Mouse (Mus musculus) adrenal gland, adult 8-10 months (tissue): ENCODE results near the gene Serpinf1. TPM values are rescaled to one million over a fixed set of nuclear protein-coding genes. Genes with fewer than 3 reads are reported as not detected.
A peak's percentile ranks its signal among the peaks of the same experiment; 100 is the strongest.

Source experiments
- DNase-seq: peaks from one replicate; pipeline ENCODE4 v3.0.0; 2022
- total RNA-seq, 4 experiments: library from RNA; stranded (reverse); gene quantifications; 2 replicates each; pipeline ENCODE4 v1.2.4; 2022

Gene Serpinf1
- total RNA-seq, 4 experiments from 2014 or later = 9.0 to 31.5 (median 14.5) TPM

DNA sequence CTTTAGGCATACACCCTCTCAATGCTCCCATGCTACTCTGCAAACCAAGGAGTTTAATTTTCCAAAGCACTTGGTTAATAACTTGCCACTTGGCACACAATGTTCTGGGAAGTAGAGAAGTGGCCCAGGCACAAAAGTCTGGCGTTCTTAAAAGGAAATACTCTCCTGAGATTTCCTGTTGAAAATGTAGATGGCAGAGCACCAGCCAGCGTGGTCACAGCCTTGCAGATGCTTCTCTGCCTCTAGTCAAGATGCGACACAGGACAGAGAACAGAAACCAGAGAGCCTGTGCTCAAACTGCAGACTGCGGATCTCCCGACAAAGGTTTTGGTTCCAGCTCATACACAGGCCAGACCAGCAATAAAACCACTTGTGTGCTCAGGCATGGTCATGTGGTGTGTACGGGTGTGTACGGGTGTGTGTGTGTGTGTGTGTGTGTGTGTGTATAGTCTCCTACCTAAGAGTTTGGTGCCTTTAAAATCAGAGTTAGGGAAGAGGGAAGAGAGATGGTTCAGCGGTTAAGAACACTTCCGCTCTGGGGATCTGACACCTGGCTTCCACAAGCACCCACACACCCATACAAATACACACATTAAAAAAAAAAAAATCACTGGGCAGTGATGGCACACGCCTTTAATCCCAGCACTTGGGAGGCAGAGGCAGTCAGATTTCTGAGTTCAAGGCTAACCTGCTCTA, 32.7 kb upstream of the Serpinf1 start:
- DNase-seq = no peak

DNA sequence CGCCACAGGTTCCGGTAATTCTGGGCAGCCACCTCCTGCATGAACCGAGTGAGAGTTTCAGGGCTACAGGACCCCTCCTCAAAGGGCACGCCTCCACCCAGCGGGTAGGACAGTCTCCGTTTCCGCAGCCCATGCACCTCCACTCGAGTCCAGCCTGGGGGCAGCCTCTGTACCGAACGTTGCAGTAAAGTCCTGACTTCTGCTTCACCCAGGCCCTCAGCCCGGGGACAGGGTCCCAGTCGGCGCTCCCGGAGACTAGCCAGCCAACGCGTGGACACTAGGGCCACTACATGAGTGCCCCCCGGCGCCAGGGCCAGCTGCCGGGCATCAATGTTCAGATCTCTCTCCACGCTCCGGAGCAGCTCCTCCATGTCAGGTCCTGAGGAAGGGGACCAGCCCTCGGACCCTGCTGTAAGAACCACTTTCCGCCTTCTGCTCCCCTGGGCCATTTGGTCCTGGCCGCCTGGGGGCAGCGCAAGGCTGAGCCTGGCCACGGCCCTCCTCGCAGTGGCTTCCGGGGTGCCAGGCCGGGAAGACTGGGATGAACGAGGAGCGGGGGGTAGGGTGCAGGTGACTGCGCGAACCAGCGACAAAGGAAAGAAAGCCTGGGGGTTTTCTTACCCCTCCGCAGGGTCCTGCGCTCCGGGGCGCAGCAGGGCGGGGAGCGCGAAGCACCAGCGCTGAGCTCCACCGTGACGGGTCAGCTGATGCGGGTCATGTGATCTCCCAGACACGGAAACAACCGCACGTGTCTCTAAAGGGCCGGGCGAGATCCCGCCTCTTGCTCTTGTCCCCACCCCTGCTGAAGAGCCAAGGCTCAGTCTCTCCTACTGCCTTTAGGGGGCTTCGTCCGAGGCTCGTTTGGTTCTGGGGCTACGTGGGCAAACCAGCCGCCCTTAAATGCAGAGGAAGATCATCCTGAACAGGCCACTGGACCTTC, 31.8 kb upstream of the Serpinf1 start, which contains the start of gene Wdr81:
Gene Wdr81, minus strand, starts transcription at position 727 of the 940 bp plus-strand sequence.
- peak; percentile 88 for DNase-seq

DNA sequence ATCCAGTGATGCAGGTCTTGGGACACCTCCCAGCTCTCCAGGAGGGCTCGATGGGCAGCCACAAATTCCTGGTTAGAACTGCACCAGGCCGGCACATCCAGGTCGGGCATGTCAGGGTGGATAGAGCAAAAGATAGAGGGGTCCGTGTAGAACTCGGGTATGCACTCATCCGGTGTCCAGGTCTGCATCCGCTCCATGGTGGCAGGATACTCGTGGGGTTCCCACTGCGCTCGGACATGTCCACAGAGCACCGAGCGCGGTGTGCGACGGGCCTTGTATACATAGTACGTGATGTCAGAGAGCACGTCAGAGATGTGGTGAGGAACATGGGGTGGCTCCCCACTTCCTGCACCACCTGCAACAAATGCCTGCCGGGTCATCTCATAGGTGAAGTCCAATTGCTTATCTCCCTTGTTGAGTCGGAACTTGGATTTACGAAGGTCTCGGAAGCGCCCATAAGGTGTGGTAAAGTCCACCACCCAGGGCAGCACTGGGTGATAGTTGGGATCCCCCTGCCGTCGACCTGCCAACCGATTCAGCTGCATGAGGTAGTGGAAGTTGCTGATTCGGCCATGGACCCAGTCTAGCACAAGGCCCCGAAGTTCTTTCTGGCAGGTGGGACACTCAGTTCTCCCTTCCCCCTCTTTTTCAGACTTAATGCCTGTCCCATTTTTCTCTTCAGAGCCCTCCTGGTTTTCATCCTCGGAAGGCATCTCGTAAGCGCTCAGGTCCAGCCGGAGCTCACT, 30.5 kb upstream of the Serpinf1 start:
- DNase-seq = no peak

DNA sequence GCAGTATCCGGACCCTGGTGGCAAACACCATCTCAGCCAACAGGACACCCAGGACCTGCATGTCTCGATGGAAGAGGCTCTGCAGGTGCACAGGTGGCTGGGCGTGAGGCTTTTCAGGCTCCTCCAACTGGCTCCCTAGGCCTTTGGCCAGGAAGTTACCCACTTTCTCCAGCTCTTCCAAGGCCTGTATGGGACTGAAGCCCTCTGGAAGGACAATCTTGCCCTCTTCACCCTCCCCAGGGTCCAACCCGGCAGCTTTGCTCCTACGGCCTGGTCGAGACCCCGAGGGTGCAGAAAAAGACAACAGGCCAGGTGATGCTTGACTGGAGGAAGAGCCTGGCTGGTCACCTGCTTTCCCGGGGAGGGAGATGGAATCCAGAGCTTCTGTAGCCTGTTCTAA, 29.6 kb upstream of the Serpinf1 start:
- DNase-seq = no peak

DNA sequence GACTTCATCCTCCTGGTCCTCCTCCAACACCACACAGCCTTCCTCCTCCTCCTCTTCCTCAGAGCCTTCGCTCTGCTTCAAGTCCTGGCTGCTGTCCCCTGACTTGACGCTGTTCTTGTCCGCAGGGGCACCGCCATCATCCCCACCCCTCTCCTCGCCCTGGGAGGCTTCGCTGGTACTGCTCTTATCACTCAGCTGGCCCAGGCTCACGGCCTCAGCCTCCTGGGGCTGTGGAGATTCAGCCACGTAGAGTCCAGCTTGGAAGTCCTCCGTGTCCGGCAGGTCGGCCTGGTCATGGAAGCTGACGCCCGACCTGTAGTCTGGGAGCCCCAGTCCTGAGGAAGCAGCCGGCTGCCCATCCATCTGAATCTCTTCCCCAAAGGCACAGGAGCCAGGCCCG, 28.4 kb upstream of the Serpinf1 start:
- DNase-seq = no peak

DNA sequence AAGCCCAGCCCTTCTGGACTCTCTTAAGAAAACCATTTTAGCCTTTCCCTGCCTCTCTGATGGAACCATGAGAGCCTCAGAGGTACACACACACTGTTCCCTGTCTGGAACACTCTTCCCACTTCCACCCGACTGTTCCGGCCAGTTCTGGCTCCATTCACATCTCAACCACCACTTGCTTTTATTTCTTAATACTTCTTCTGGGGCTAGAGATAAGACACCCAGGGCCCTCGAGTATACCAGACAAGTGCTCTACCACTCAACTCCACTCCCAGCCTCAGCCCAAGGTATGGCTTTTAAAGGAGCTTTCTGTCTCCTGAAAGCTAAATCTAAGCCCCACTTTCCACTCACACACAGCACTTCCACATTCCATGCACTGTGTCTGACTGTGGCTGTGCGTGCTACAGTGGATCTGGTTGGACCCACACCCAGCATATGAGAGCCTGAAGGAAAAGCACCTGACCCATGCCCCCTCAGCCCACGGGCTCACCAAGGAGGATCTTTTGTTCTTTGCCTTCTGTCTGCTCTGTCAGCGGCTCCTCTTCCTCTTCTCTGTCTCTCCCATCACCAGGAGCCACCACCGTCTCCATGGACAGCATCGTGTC, 27.9 kb upstream of the Serpinf1 start:
- DNase-seq = no peak

DNA sequence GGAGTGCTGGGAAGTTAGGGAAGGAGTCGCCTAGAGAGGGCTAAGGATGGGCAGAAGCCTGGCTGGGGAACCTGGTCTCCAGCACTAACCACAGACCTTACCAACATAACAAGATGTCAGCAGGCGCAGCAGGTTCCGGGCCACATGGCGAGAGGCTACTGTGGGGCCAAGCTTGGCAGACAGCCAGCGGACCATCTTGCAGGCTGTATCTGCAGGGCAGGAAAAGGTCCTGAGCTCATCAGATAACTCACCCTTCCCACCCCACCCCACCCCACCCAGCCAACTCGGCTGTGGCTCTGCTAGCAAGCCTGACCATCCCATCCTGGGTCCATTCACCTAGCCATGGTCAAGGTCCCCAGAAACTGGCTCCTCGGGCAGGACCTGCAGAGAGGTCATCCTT, 27.2 kb upstream of the Serpinf1 start:
- DNase-seq = no peak

DNA sequence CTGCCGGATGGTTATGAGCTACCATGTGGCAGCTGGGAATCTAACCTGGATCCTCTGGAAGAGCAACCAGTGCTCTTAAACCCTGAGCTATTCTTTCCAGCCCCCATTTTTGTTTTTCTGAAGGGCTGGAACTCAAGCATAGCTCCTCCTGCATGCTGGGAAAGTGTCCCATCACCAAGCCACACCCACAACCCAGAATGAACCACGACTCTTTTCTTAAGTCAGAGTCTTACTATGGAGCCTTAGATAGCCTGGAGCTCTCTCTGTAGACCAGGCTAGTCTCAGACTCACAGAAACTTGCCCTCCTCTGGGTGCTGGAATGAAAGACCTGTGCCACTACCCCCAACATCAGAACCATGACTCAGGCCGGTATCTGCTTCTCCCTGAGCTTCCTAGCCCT, 26.1 kb upstream of the Serpinf1 start:
- no peak for DNase-seq

DNA sequence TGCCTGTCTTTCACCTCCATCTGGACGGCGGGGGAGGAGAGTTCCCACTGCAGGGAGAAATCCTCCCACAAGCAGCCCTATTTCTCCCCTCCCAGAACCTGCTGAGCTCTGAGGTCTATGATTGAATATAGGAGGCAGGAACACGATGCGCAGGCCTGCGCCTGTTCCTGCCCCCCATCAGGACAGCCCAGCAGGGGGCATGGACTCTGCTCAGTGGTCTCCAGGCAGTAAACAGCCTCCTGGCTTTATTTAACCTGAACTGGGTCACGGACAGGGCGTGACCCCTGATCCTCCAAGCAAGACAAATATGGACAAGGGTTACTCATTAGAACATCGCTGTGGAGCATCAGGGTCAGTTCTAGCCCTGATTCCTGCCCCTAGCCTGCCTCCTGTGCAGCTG, 21.2 kb upstream of the Serpinf1 start:
- DNase-seq = no peak

DNA sequence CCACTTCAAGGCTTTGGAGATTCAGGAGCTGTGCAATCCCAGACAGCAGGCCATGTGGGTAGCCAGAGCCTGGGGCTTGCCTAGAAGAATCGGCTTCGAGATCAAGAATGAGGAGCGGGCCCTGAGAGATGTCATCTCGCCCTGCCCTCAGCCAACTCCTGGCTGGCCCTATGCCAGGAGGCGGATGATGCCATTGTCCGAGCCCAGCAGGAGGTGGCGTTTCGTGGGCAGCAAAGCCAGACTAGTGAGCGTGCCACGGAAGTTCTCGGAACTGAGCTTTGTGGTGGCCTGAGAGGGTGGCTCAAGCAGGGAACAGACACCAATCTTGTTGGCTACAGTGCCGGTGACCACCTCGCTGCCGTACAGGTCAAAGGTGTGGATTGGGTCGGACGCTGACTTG, 19.1 kb upstream of the Serpinf1 start:
- no peak for DNase-seq

DNA sequence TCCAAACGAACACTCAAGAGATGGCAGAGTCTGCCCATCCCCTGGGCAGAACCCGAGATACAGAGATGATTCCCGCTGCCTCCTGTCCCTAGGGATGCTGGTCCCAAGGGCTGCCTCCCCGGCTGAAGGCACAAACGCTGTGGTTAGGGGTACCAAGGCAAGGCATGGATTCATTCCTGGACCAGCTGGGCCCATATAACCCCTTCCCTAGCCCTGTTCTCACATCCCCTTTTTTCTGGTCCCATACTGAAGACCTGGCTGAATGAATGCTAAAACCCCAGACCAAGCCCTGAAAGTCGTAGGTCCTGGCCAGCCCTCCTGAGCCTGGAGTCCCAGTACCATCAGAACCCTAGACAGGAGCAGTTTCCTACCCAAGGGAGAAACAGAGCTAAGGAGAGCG, 18.5 kb upstream of the Serpinf1 start:
- no peak for DNase-seq

DNA sequence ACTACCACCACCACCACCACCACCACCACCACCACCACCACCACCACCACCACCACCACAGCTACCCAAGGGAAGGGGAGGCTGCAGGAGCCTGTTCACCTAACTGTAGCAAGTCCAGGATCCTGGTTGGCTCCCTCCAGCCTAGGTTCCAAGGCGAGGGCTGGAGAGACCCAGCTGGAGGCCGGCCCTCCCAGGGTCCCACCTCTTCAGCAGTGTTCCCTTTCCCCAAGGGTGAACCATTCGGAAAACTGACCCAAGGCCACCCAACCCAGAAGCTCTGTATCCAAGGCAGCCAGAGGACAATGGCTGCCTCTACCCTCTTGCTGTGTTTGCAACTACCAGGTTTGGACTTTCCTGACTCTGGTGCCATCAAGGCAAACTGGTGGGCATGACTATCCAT, 17.4 kb upstream of the Serpinf1 start:
- no peak for DNase-seq

DNA sequence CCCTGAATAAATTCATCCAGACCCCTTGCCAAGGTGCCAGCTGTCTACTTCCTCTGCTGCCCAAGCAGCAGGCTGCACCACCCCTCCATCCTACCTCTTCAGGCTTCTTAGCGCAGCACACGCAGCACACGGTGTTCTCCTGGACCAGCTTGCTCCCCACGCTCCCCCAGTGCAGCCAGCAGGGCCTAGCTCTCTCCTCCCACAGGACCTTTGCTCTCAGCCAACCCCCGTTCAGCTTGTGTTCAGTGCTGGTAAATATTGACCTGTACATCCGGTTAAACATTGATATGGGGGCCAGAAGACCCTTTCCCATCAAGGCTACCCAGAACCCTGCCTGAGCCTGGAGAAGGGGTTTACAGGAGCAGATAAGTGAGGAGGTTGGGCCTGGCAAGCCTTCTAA, 16.9 kb upstream of the Serpinf1 start, which contains the start of gene Serpinf2:
Gene Serpinf2, minus strand, starts transcription at position 229 of the 400 bp plus-strand sequence.
- DNase-seq = no peak

DNA sequence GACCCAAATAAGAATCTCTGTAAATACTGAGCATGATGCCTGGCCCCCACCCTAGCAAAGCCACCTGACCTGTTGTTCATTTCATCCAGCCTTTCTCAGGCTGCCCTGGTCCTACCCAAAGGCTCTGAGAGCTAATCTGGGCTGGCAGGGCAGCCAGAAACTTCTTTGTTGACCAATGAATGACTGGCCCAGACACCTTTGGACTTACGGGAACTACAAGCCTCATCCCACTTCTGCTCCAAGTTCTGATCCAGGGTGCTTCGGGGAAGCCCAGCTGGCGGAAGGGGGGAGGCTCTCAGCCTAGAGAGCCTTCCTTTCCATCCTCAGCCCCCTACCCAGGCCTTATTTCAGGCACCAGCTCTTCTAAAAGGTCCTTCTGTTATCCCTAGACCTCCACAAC, 16.3 kb upstream of the Serpinf1 start:
- DNase-seq = no peak

DNA sequence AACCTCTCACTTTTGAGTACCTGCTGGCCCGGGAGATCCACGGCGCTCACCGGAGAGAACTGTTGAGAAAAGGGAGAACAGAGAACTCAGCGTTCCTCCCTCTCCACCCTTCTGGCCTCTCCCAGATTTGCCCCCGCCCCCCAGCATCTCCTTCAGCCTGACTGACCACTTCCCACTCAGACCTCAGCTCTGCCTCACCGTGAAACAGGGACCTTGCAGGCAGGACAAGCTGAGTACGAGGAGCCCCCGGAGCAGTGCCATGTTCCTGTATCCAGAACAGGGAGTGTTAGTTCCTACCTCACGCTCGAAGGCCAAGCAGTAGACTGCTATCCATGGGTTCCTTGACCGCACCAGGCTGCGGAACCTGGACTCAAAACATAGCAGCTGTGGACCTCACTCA, 15.7 kb upstream of the Serpinf1 start:
- no peak for DNase-seq

DNA sequence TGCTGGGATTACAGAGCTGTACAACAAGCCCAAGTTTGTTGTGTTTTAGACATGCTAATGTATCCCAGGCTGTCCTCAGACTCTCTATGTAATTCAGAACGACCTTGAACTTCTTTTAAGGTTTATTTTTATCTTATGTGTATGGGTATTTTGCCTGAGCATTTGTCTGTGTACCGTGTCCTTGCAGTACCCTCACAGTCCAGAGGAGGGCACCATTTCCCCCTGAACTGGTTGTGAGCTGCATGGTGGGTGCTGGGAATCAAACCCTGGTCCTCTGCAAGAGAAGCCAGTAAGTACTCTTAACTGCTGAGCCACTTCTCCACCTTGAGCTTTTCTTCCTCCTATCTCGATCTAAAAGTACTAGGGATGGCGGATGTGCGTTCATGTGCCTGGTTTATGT, 11.6 kb upstream of the Serpinf1 start:
- DNase-seq = no peak

DNA sequence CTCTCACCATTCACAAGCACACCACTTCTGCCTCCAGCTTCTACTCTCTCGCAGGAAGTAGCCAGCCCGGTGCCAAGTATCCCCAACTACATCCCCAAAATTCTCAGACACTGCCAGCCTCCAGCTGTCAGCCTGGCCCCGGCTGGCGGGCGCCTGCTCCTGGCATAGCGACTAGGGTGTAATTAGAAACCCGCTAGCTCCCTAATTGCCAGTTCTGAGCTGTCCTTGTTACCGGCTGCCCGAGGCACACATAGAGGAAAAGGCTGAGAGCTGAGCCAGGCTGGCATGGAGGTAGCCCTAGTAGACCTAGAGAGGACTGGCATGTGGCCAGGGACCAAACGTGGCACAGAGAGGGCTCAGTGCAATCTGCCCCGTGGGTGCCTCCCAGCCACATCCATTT, 8.8 kb upstream of the Serpinf1 start:
- DNase-seq = no peak

DNA sequence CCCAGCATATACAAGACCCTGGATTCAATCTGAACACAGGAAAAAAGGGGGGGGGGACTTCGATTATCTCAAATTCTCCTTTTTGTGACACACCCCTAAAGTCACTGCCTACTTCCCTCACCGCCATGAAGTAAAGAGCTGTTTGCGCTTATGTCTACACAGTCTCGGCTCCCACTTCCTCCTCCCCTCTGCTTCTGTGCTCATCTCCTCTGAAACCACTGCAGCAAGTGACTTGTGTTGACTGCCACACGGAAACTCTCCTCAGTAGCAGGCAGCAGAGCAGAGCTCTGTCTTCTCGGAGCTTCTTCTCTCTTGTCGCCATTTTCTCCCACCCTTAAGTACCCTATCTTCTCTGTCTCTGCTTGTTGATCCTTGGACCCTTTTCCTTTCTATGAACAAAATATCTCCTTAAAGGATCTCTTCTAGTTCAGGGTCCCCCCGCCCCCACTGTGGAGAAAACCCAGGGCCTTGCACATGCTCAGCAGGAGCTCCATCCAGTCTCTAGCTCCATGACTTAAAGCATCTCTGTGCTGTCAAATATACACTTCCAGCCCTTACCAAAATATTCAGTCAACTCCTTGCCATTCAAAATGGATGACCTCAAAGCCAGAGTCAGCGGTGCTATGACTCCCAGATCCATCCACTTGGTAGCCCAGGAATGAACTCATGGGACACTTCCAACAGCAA, 6.7 kb upstream of the Serpinf1 start:
- DNase-seq = no peak

DNA sequence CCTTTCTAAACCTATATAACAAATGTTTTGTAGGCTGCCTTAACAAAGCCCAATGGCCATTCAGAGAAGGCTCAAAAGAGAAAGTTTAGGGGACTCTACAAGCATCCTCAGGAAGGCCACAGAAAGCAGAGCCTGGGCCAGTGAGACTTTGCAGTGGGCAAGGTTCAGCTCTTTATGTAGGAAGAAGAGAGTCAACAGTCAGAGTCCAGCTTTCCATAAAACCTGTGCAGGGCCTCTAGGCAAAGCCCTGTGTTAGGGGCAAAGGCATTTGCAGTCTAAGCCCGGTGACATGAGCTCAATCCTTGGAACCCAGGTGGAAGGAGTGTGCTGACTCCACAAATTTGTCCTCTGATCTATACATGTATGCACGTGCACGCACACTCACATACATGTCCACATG, 2.0 kb upstream of the Serpinf1 start:
- no peak for DNase-seq

DNA sequence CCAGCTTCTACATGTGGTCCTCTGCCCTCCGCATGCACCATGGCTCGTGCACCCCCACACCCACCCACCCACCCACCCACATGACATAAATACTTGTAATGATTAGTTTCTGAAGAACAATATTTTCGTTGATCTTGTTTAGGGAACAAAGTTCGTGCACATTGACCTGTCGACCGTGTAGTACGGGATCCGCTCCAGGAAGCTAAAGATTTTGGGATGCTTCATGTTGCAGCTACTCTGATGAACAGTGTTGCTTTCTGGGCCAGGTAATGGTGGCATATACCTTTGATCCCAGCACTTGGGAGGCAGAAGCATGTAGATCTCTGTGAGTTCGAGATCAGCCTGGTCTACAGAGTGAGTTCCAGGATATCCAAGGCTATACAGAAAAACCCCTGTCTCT, 1.5 kb upstream of the Serpinf1 start:
- no peak for DNase-seq

DNA sequence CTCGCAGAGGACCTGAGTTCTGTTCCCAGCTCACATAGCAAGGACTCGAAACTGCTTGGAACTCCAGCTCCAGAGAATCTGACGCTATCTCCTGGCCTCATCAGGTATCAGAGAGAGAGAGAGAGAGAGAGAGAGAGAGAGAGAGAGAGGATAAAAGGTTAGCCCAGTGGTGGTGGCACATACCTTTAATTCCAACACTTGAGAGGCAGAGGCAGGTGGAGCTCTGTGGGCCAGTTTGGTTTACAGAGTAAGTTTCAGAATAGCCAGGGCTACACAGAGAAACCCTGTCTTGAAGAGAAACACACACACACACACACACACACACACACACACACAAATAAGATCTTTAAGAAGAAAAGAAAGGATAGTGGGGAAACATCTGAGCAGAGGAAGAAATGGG, 590 bp upstream of the Serpinf1 start:
- DNase-seq = no peak
